Mouse (Mus musculus) bone marrow, adult 2 months (tissue): Measurements from ENCODE around the gene Syndig1.

Source experiments
- CTCF ChIP-seq: fragments of 200-500 bp; IDR thresholded peaks from 2 replicates; pipeline ENCODE4 v1.5.1; 2011; ENCODE audit warnings: low read length, control low read depth; ENCODE audit not compliant: control insufficient read depth, insufficient read depth
- POLR2A ChIP-seq: fragments of 200-500 bp; IDR thresholded peaks from 2 replicates; pipeline ENCODE4 v1.6.1; 2011; ENCODE audit warnings: low read depth, mild to moderate bottlenecking, control low read depth, low read length, borderline replicate concordance; ENCODE audit not compliant: control insufficient read depth

DNA sequence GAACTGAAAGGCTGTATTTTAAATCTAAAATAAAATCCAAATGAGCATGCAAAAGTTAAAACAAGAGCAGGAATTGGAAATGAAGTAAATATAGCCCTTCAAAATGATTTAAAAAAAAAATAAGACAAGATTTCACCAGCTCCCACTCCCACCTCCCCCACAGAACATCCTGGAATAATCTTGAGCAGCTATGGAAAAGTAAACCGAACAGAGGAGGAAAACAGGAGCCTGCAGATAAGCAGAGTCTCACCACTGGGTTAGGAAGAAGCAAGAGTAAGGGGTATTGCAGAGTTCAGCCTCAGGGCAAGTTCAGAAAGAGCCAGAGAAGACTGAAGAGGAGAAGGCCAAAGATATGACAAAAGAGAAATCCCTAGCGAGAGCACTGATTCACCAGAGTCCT lies 48.9 kb downstream of the Syndig1 start:
- no peak for TF ChIP-seq POLR2A
- no peak for TF ChIP-seq CTCF
